Comparison of ENCODE assay signal across 10 mouse cellular contexts in the genomic region with DNA sequence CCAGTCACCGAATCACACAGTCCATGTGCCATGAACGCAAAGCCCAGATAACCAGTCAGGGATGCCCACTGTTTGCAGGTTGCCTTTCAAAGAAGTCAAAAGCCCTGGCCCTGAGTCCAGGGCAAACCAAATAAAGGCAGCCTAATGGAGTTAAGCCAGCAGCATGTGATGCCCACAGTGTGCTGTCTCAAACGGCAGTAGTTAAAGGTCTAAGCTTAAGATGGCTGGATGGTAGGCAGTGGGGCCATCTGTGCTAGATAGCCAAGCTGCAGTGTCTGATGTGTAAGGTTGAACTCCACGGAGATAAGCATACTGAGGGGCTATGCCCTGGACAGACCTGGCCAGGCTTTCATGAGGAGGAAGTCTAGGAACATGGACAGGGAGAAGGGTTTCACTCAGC.
DNase-seq lines count a peak whose midpoint lies in the region; ATAC-seq and TF ChIP-seq lines count a peak whose summit lies in the region.
"Had no signal": no experiment of that assay in that cellular context is flagged by ENCODE, and none has a peak within 500 bp of the region (broad histone marks: within the 10 kb centered on the region; RNA-seq: fewer than 3 reads in every experiment).

No protein-coding gene starts in this region.

- DNase-seq in forebrain, embryonic 10.5 days (ENCODE audit: extremely low spot score, low spot score) = no peak
- DNase-seq in forebrain, embryonic 14.5 days (ENCODE audit: low spot score) = no peak
- no peak for DNase-seq in lung, postnatal 0 days (ENCODE audit: low spot score)
- no peak for DNase-seq in lung, adult 18-20 months
- no peak for DNase-seq in retina, postnatal 1 day
- DNase-seq in urinary bladder, postnatal 14 days (ENCODE audit: low spot score) = no peak
- DNase-seq: right cerebral cortex, postnatal 14 days had no signal

- H3K4me3 ChIP-seq in forebrain, embryonic 10.5 days = no peak overlapping the region
- H3K4me3 ChIP-seq in forebrain, embryonic 14.5 days (ENCODE audit: low read depth, low read length) = no peak overlapping the region
- no peak overlapping the region for H3K4me3 ChIP-seq in lung, postnatal 0 days (ENCODE audit: low read depth, low read length)
- H3K4me3 ChIP-seq in intestine, postnatal 0 days (ENCODE audit: low read depth, low read length) = no peak overlapping the region
- H3K4me3 ChIP-seq in stomach, embryonic 14.5 days (ENCODE audit: low read depth, low read length) = no peak overlapping the region
- H3K4me3 ChIP-seq: hindbrain, embryonic 15.5 days had no signal

- peaks cover 54% of the 10 kb centered on the region for H3K4me1 ChIP-seq in forebrain, embryonic 10.5 days
- no peaks in the 10 kb centered on the region for H3K4me1 ChIP-seq in forebrain, embryonic 14.5 days (ENCODE audit: control insufficient read depth, insufficient read depth, low read length)
- peaks cover 21% of the 10 kb centered on the region; the same call in 1 of the 2 replicates for H3K4me1 ChIP-seq in lung, postnatal 0 days (ENCODE audit: insufficient read depth, low read depth, low read length)
- H3K4me1 ChIP-seq in intestine, postnatal 0 days (replicated peaks; ENCODE audit: control insufficient read depth, insufficient read depth, low read length) = peaks cover 22% of the 10 kb centered on the region
- peaks cover 37% of the 10 kb centered on the region for H3K4me1 ChIP-seq in stomach, embryonic 14.5 days (ENCODE audit: control insufficient read depth, insufficient read depth, low read length)

- no peak for TF ChIP-seq EP300 in lung, postnatal 0 days (IDR thresholded peaks at IDR 0.05)

- 90% methylated on average over 4 of the region's 4 CpGs for WGBS in forebrain, embryonic 10.5 days
- 86% methylated on average over 4 of the region's 4 CpGs for WGBS in forebrain, embryonic 14.5 days
- 63% methylated on average over 4 of the region's 4 CpGs for WGBS in lung, postnatal 0 days
- 42% methylated on average over 4 of the region's 4 CpGs for WGBS in intestine, postnatal 0 days
- WGBS in stomach, embryonic 14.5 days = 54% methylated on average over 4 of the region's 4 CpGs

- H3K27me3 ChIP-seq in forebrain, embryonic 10.5 days (ENCODE audit: poor library complexity, severe bottlenecking) = no peaks in the 10 kb centered on the region
- H3K27me3 ChIP-seq in forebrain, embryonic 14.5 days (replicated peaks; ENCODE audit: control insufficient read depth, insufficient read depth, low read length) = no peaks in the 10 kb centered on the region
- H3K27me3 ChIP-seq in lung, postnatal 0 days (replicated peaks; ENCODE audit: insufficient read depth, low read length) = no peaks in the 10 kb centered on the region
- no peaks in the 10 kb centered on the region for H3K27me3 ChIP-seq in intestine, postnatal 0 days (replicated peaks; ENCODE audit: control insufficient read depth, insufficient read depth, low read length)
- no peaks in the 10 kb centered on the region for H3K27me3 ChIP-seq in stomach, embryonic 14.5 days (ENCODE audit: control insufficient read depth, insufficient read depth, low read length)
- H3K27me3 ChIP-seq: hindbrain, embryonic 15.5 days had no signal

- no peaks in the 10 kb centered on the region; the same call in 1 of the 2 replicates for H3K36me3 ChIP-seq in forebrain, embryonic 10.5 days (replicated peaks)
- no peaks in the 10 kb centered on the region for H3K36me3 ChIP-seq in forebrain, embryonic 14.5 days (ENCODE audit: control insufficient read depth, insufficient read depth, low read length)
- H3K36me3 ChIP-seq in lung, postnatal 0 days (ENCODE audit: insufficient read depth, low read length) = no peaks in the 10 kb centered on the region
- H3K36me3 ChIP-seq in intestine, postnatal 0 days (ENCODE audit: control insufficient read depth, insufficient read depth) = no peaks in the 10 kb centered on the region
- no peaks in the 10 kb centered on the region for H3K36me3 ChIP-seq in stomach, embryonic 14.5 days (ENCODE audit: control insufficient read depth, insufficient read depth, low read length)
- H3K36me3 ChIP-seq: hindbrain, embryonic 15.5 days had no signal

- no peaks in the 10 kb centered on the region for H3K9me3 ChIP-seq in forebrain, embryonic 10.5 days
- no peaks in the 10 kb centered on the region for H3K9me3 ChIP-seq in forebrain, embryonic 14.5 days (replicated peaks; ENCODE audit: control insufficient read depth, low read length)
- H3K9me3 ChIP-seq in lung, postnatal 0 days (ENCODE audit: low read length) = no peaks in the 10 kb centered on the region
- H3K9me3 ChIP-seq in intestine, postnatal 0 days (ENCODE audit: control insufficient read depth) = no peaks in the 10 kb centered on the region
- no peaks in the 10 kb centered on the region for H3K9me3 ChIP-seq in stomach, embryonic 14.5 days (ENCODE audit: control insufficient read depth, low read depth, low read length)
- H3K9me3 ChIP-seq: hindbrain, embryonic 15.5 days had no signal

- H3K4me2 ChIP-seq in forebrain, embryonic 14.5 days (ENCODE audit: low read length) = no peak overlapping the region
- no peak overlapping the region for H3K4me2 ChIP-seq in lung, postnatal 0 days (replicated peaks; ENCODE audit: low read depth, low read length)
- peak overlapping the region; percentile 41 for H3K4me2 ChIP-seq in intestine, postnatal 0 days (replicated peaks; ENCODE audit: low read depth)
- no peak overlapping the region for H3K4me2 ChIP-seq in stomach, embryonic 14.5 days (replicated peaks; ENCODE audit: low read depth, low read length)
- H3K4me2 ChIP-seq: hindbrain, embryonic 15.5 days had no signal

- ATAC-seq in forebrain, embryonic 14.5 days = no peak
- no peak for ATAC-seq in lung, postnatal 0 days
- peak; percentile 11 for ATAC-seq in intestine, postnatal 0 days
- ATAC-seq in stomach, embryonic 14.5 days (ENCODE audit: insufficient number of reproducible peaks, insufficient read depth, low FRiP score, low read depth) = peak; percentile 7; the same call in 1 of the 2 replicates

- peak overlapping the region; percentile 71 for H3K27ac ChIP-seq in forebrain, embryonic 10.5 days
- H3K27ac ChIP-seq in forebrain, embryonic 14.5 days (ENCODE audit: low read depth, low read length) = no peak overlapping the region
- H3K27ac ChIP-seq in lung, postnatal 0 days (ENCODE audit: low read length) = peak overlapping the region; percentile 49; the same call in 1 of the 2 replicates
- peak overlapping the region; percentile 71 for H3K27ac ChIP-seq in intestine, postnatal 0 days (ENCODE audit: low read depth, low read length)
- peak overlapping the region; percentile 82 for H3K27ac ChIP-seq in stomach, embryonic 14.5 days (ENCODE audit: low read length)
- H3K27ac ChIP-seq: hindbrain, embryonic 15.5 days had no signal

- no peak for TF ChIP-seq CTCF in lung, postnatal 0 days (IDR thresholded peaks at IDR 0.05)
- TF ChIP-seq CTCF in intestine, postnatal 0 days (IDR thresholded peaks at IDR 0.05; ENCODE audit: low read depth) = no peak

- no peak overlapping the region for H3K9ac ChIP-seq in forebrain, embryonic 14.5 days (ENCODE audit: low read length)
- H3K9ac ChIP-seq in lung, postnatal 0 days (replicated peaks; ENCODE audit: low read depth) = no peak overlapping the region
- H3K9ac ChIP-seq in intestine, postnatal 0 days (ENCODE audit: low read depth, low read length) = no peak overlapping the region
- H3K9ac ChIP-seq in stomach, embryonic 14.5 days (replicated peaks; ENCODE audit: low read depth, low read length) = no peak overlapping the region
- H3K9ac ChIP-seq: hindbrain, embryonic 15.5 days had no signal

Comparison
In these comparisons a context has a peak if more than half of its experiments do, and no peak if none do; other contexts are left out.
1. ATAC-seq: peak in intestine, postnatal 0 days (single experiment) and stomach, embryonic 14.5 days (single experiment); none in forebrain, embryonic 14.5 days (single experiment) and lung, postnatal 0 days (single experiment).